Mouse (Mus musculus) telencephalon, adult 2 months (tissue): ENCODE results near the gene Ctla4.
A peak's percentile ranks its signal among the peaks of the same experiment; 100 is the strongest.

ENCODE experiments used
- DNase-seq: peaks from one replicate; pipeline ENCODE4 v3.0.0-alpha.2; 2011; ENCODE audit warnings: low read depth, low spot score

Gene Ctla4

DNA sequence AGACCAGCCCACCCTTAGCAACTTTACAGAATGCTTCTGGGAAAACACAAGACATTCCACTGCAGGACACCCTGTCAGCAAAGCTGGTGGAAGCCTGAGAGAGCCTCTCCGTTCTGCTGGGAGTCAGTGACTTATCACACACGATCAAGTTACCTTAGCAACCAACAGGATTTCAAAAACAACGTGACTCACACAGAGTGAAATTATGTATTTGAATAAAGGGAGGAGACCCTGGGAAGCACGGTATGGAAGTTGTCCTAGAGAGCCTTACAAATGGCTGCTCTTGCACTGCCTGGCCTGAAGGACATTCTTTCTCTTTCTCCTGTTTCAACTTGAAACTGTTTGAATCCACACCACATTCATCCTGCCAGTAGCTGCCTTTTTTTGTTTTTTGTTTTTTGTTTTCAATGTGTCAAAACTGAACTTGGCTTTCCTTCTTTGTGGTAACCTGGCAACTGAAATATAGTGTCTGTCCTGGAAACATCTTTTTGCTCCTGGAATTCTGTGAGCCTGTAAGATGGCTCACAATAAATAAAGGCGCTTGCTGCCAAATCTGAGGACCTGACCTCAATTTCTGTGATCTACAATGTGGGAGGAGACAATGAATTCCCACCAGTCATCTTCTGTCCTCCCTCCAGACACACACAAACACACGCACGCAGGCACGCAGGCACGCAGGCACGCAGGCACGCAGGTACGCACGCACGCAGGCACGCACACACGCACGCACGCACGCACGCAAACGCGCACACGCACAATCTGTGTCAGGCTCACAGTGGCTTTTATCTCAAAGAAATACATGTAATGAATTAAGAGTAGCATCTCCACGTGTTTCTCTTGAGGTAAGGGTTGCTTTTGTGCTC is 33.9 kb downstream of the Ctla4 start:
- DNase-seq = no peak

DNA sequence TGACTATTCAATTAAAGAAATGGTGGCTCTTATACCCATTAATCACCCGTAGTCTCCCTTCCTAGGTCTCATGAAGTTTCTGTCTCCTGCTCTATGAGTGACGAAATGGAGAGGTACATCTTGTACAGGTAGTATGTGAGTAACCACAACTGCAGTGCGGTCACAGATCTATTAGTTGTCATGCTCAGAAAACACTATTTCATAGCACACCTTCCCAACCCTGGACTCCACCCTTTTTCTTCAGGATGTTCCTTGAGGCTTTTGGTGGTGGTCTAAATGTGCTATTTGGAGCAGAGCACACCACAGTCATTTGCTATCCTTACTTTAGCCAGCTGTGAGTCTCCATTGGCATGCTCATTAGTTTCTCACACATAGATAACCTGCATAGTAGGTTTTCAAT is 42.2 kb downstream of the Ctla4 start:
- no peak for DNase-seq

DNA sequence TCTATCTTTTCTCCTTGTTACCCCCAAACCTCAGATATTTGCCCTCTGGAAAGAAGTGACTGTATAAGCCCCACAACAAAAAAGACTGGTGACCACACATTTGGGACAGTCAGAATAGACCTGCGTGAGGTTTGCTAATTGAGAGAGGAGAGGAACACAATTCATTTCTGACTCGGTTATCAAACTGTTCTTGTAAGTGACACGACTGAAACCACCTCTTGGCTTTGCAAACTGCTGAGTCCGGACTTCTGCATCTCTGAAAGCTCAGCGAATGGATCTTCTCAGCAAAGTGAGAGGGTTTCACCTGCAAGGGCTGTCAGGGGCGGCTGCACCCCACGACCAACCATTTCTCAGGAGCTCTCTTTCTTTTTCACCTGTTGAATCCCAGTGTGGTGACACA is 43.6 kb downstream of the Ctla4 start:
- DNase-seq = no peak

DNA sequence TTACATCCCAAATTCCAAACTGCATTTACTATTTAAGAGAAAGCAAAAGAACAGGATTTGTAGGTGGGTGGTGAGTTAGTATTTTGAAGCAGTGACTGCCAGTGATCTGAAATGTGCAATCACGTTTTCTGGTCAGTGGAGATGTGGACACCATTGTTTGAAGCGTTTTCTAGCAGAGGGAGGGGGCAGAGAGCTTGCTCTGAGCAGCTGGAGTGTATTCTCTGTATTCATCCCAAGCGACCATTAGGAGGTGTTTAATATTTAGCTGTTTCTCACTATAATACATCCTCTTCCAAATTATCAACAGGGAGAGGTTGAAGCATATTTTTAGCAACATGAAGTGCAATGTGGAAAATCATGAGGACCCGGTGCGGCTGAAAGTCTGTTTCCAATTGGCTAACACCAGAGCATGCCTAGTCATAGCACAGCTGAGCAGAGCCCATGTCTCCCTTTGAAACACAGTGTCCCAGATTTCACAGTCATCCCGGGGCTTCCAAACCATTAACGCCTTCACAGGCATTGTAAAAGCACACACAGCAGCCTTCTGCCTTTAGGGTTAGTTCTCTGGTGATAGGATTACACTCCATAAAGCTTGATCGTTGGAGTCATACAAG is 49.3 kb downstream of the Ctla4 start:
- peak; percentile 66 for DNase-seq

DNA sequence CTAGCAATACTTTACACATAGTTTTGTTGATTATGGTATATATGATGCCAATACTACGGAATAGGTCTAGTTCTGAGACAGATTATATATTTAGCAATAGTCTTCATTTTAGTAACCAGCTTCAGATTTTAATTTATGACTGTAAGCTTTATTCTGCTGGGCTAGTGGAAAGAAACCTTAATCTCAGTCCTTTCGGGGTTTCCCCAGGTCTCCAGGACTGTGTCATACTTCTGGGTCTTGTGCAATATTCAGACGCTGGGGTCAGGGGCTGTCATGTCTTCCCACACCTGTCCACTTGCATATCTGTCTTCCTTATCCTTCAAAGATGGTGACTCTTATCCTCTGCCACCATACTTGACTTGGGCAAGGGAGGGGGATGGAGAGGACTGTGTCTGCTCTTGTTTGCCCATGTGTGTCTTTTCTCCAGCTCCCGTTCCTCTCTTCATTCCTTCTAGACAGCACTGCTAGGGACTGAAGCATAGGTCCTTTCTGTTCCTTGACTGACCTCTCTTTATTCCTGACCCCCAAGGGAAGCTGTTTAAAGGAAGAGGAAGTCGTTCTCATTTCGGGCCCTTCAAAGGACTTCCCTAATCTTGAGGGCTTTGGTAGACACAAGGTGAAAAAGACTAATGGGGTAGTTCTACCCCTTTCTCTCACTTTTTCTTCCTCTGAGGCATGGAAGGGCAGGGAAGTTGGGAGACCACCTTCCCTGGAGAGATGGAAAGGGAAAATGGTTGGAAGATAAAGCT is 50.3 kb downstream of the Ctla4 start:
- no peak for DNase-seq

DNA sequence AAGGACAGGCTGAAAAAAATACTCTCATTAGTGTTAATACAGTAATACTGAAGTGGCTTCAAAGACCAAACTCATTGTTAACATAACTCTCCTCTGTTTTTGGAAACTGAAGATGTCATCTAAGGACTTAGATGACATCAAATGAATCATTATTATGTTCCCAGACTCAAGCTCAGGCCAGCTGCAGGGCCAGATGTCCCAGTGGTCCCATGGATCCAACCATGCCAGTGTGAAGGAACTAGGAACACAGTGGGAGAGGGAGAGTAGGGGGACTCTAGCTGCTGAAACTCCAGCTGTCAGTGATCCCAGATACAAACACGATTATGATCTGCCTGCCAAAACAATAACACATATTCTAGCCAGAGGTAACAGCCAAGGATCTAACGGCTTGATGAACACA is 51.5 kb downstream of the Ctla4 start:
- no peak for DNase-seq

DNA sequence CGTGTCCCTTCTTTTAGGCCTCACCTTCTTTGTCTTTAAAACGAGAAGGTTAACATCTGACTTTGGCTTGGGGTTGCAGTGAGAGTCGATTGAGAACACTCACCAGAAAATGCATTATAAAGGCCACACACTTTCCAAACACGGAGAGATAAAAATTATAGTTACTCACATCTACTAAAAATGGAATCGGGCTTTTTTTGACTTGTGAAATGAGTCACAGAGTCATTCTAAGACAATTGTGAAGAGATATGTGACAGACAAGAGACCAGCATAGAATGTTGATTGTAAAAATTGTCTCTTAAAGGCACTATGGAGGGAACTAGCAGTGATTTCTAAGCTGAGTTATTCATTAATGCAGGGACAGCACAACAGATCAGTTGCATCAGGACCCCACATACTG is 52.2 kb downstream of the Ctla4 start:
- no peak for DNase-seq

DNA sequence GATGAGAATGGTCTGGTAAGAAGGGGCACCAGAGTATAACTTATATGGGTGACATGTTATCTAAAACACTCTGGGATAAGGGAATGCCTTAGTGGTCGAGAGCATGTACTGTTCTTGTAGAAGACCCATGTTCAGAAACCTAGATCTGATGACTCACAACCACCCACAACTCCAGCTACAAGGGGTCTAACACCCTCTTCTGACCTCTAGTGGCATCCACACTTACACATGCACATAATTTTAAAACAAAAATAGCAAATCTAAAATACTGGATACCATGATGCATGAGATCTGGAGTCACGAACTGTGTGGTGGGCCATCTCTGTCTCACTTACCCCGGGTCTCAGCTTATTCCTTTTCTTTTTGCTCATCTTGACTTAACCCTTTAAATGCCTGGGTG is 53.2 kb downstream of the Ctla4 start:
- DNase-seq = no peak

DNA sequence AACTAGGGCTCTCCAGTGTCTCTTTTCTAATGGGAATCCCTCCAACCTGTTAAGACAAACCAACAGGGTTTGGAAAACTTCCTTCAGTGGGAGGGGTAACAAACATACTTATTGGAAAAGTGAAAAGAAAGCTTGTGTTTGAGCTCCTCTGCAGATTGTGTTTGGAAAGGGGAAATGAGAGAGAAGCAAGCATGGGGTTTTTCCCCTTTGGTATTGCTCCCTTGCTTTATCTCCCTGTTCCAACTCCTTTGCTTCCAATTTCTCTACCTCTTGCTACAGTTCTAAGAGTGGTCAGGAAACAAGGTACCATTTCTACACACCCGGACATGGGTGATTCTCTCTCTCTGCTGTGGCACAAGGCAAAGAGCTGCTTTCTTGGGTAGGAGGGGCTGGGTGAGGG is 53.8 kb downstream of the Ctla4 start:
- DNase-seq = no peak

DNA sequence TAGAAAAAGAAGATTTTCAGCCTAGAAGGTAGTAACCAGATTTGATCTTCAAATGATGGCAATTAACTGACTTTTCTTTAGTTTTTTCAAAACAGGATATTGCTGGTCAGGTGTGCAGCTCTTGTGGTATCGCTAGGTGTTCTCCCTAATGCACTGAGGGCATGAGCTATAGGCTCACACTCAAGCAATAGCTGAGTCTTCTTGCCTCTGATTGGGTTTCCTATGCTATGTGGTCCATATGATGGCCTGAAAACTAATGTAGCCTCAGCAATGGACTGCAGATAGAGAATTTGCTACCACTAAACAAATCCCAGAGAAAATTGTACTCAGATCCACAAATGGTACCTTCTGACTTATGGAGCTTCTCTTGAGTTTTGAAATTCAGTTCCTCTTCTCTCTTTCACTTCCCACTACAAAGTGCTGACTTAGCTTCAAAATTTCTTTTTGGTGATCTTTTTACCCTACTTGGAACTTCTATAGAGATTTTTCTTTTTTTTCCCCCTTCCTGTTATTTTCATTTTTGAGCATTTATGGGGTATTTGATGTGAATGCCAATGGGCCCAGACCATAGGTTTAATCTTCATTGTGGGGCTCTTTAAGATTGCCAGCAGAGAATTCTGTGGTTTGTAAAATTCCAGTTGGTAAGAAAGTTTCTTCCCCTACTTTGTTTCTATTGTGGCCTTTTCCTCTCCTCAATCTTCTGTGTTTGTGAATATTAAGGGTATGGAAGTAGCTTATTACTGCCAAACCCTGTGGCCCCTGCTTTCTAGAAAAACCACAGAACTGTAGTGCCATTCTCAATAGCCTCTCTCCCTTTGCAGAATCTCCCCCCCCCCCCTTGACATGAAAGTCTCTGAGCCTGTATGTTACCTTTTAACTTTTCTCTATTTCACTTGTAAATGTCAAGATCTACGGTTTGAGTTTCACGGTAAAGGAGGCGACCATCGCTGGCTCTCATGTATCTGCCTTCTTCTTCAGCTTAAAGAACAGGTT is 54.6 kb downstream of the Ctla4 start:
- no peak for DNase-seq

DNA sequence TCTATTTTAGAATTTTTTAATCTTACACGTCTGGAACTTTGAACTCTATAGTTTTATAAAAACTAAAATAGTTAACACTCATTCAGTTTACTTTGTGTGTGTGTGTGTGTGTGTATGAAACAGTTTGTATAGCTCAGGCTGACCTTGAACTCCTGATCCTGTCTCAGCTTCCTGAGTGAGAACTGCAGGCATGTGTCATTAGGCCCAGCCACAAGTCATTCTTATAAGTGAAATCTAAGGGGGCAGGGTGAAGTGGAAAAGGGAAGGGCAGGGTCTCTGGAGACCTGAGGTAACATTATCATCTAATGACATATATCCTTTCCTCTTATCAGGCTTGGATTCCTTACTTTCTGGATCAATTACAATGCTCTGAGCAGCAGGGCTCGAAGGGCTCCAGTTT is 56.1 kb downstream of the Ctla4 start:
- DNase-seq = no peak

DNA sequence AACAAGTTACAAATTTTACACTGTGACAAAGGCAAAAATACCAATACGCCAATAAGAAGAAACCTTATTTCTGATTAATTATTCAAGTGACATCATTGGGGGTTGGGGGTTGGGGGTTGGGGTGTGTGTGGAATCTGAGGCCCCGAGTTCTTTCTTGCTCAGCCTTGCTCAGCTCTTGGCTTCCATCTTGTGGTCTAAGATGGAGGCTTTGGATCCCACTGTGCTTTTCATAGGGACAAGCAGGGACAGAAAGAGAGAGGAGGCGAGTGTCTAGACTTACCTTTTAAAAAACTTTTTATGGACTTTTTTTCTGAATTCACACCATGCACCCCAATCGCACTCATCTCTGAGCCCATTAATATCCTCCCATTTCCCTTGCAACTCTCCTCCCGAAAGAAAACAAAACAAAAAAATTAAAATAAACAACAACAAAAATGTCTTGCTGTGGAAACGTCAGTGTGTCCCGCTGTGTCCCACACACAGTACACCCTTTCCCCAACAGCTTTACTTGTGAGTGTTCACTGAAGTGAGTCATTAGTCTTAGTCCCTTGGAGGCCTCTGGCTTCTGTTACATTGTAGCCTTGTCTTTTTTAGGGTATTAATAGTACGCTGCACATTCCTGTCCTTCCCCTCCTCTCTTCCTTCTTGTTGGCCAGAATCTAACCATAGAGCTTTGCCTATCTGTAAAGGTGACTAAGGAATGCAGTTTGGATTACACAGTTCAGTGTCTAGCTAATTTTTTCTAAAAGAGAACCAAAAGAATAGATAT is 59.0 kb downstream of the Ctla4 start:
- no peak for DNase-seq

DNA sequence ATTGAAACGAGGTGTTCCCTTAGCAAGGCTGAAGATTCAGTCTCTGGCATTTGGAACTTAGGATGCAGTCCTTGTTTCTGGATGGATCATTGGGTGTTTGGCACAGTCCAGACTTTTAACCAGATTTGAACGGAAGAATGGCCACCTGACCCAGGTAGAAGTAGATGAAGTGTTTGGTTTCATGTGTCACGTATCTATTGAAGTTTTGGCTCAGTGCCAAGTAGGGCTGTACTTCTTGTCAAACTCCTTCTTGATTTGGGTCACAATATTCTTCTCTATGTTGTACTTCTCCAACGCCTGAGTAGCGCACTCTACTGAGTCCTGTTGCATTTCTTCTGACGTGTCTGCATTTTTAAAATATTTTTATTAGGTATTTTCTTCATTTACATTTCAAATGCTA is 61.3 kb downstream of the Ctla4 start:
- DNase-seq = no peak

DNA sequence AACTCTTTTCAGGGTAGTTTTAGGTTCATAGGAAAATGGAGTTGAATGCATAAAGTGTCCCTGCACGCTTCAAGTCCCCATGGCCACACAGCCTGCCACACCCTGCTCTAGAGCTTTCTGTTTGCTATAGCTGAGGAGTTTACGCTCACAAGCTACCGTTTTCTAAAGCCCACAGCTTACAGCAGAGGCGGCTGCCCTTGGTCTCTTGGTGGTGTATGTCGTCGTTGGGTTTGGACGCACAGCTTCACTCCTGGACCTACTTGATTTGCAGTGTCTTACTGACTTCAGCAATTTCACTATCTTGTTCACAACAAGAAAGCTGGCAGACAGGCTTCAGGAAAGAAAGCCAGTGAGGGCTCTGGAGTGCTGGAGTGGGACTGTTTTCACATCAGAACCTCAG is 66.2 kb downstream of the Ctla4 start:
- no peak for DNase-seq

DNA sequence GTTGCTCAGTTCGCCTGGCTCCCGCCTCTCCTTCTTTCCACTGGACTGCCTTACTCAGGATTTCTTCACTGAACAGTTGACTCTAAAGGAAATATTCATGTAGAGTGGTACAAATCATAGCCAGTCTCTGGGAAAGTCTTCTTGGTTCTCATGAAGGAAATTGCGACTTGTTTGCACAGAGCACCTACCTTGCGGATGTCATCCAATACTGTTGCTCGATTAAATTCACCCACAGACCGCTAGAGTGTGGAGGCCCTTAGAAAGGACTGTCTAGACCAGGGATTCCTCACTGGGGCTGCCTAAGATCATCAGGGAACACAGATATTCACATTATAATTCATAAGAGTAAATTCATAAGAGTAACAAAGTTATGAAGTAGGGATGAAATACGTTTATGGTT is 66.9 kb downstream of the Ctla4 start:
- DNase-seq = no peak

DNA sequence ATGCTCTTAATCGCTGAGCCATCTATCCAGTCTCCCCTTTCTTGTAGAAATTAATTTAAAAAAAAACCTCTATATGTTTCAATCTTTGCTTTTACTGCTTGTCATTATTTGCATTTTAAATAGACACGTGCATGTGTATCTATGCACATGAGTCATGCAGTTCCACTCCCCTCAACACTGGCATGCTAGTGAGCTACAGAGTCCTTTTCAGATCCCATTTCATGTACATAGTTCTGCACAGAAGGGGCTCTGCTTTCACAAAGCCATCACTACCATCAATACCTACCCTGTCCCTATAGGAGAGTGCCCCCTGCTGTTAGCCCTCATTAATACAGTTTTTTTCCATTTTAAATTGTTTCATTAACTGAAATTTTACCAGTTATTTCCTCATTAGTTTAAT is 68.0 kb downstream of the Ctla4 start:
- no peak for DNase-seq

DNA sequence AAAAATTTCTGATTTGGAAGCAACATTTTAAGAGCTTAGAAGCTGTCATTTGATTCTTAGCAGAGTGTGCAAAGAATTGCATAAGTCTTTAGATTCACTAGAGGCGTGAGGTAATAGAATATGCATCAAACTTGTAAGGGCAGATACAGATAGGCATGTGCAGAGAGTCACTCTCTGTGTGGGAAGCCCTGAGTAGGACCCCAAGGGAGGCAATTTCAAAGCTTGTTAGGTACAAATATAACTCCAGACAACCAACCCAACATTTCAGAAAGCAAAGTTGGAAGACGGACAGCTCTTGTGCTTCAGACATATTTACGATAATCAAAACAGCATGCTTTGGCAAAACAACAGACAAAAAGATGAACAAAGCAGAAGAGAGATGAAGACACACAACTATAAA is 68.4 kb downstream of the Ctla4 start:
- DNase-seq = no peak

DNA sequence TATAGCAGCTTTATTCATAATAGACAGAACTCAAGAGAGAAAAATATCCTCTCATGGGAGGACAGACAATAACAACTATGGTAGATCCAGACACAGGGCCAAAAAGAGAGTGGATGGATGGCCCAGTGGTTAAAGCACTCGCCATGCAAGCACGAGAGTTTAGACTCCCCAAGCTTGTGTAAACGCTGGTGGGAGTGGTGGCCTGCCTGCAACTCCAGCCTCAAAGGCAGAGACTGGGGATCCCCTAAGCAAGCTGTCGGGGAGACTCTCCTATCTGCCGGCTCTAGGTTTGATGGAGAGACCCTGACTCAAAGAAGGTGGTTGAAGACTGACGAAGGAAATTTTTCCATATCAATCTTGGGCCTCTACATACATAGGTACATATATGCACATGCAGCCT is 69.4 kb downstream of the Ctla4 start:
- DNase-seq = no peak

DNA sequence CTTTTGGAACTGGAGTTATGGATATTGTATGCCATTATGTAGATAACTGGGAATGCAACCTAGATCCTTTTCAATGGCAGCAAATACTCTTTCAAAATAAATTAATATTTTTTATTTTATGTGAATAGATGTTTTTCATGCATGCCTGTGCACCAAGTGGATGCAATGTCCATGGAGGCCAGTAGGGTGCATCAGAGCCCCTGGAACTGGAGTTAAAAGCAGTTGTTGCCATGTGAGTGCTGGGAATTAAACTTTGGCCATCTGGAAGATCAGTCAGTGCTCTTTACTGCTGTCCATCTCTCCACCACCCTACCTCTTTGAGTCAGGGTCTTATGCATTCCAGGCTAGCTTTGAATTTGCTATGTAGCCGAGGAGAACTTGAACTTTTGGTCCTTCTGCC is 71.5 kb downstream of the Ctla4 start:
- DNase-seq = no peak

DNA sequence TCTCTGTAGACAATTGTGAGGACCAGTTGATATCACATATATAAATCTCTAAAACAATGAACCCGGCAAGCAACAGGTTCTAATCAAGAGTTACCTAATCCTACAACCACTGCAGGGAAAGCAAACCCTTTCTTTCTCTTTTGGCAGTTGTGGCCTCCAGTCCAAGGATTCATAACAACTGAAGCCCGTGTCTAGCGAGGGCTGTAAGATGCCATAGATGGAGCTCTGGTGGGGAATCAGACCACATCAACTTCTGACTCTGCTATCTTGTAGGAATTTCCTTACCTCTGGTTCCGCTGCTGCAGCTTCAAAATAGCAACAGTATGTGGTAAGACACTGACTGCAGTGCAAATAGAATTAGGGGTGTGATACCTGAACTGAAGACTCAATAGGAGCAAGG is 72.4 kb downstream of the Ctla4 start:
- DNase-seq = no peak

DNA sequence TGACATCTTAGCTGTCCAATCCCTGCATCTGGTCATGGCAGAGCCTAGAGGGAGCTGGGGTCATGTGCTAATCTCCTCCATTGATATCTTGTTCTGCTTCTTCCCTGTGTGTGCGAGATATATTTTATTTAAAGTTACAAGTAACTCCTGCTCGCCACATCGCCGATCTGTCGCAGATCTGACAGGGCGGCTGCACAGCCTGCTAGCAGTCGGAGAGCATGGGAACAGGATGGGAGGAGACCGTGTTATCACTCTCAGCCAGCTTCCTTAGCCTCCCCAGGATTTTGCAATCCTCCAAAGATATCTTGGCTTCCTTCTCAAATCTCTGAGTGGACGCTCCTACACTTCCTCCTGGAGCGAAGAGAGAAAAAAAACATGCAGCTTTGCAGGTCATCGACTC is 73.7 kb downstream of the Ctla4 start:
- DNase-seq = no peak
